Mouse (Mus musculus): ENCODE measurements at regions not wholly inside any gene's neighbourhood (a gene's known extent, or its start where the extent isn't known, plus 50 kb on each side); places are given as distances from the start of the nearest gene placed in this dataset.

DNA sequence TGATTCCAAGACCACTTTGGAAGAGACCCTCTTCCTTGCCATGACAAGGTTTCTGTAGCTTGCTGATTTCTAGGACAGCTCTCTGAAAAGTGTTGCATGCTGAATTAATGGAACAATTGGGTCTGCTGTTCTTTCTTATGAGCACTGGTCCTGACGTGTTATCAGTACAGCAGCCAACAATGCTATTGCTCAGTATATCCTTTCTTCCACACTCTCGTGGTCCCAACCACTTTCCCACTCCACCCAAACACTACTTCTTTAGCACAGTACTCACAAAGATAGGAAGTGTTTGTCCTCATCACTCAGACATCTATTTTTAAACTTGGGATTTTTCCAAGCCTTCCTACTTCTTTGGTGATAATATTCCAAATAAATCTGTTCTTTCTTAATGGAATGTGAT lies 233.2 kb upstream of the Klf6 start:
- Histone ChIP-seq H3K4me2 (ENCODE audit: low read depth) (no peak overlapping the region), H3K27me3 (ENCODE audit: insufficient read depth, low read length) (no peaks in the 10 kb centered on the region), H3K4me1 (ENCODE audit: insufficient read depth) (no peaks in the 10 kb centered on the region), H3K9ac (no peak overlapping the region), H3K9me3 (ENCODE audit: low read length) (no peaks in the 10 kb centered on the region), H3K36me3 (ENCODE audit: insufficient read depth) (no peaks in the 10 kb centered on the region), H3K4me3 (ENCODE audit: low read depth, low read length) (no peak overlapping the region), H3K27ac (ENCODE audit: low read depth, low read length) (no peak overlapping the region)
- WGBS, result 61% methylated on average over 2 of the region's 2 CpGs
- no peak for ATAC-seq
- no peak for TF ChIP-seq CTCF (IDR thresholded peaks at IDR 0.05; ENCODE audit: low read depth)
- DNase-seq, result no peak

- no peak overlapping the region for H3K4me3 ChIP-seq (ENCODE audit: low read depth, low read length)
- TF ChIP-seq CTCF (IDR thresholded peaks at IDR 0.05; ENCODE audit: low read depth), result no peak
- H3K27me3 ChIP-seq (ENCODE audit: insufficient read depth, low read length), result no peaks in the 10 kb centered on the region
- no peaks in the 10 kb centered on the region for H3K36me3 ChIP-seq (ENCODE audit: insufficient read depth)
- H3K4me1 ChIP-seq (ENCODE audit: insufficient read depth), result no peaks in the 10 kb centered on the region
- no peak overlapping the region for H3K27ac ChIP-seq (ENCODE audit: low read depth, low read length)
- ATAC-seq, result no peak
- DNase-seq, result no peak
- H3K4me2 ChIP-seq (ENCODE audit: low read depth), result no peak overlapping the region
- H3K9ac ChIP-seq, result no peak overlapping the region
- WGBS, result 82% methylated on average over 2 of the region's 2 CpGs
- no peaks in the 10 kb centered on the region for H3K9me3 ChIP-seq (ENCODE audit: low read length)
These were observed 226.3 kb upstream of the Klf6 start for GRCm38 (mm10) chr13:5634960-5635359.

- DNase-seq, result peak; percentile 36
- 57% methylated on average over 7 of the region's 7 CpGs for WGBS
- H3K27ac ChIP-seq (ENCODE audit: low read depth, low read length), result no peak overlapping the region
- H3K9ac ChIP-seq, result no peak overlapping the region
- H3K36me3 ChIP-seq (ENCODE audit: insufficient read depth), result no peaks in the 10 kb centered on the region
- no peak overlapping the region for H3K4me2 ChIP-seq (ENCODE audit: low read depth)
- peaks cover 8% of the 10 kb centered on the region; the same call in 1 of the 2 replicates for H3K4me1 ChIP-seq (ENCODE audit: insufficient read depth)
- no peak overlapping the region for H3K4me3 ChIP-seq (ENCODE audit: low read depth, low read length)
- peak; percentile 69 for ATAC-seq
- no peaks in the 10 kb centered on the region for H3K9me3 ChIP-seq (ENCODE audit: low read length)
- H3K27me3 ChIP-seq (ENCODE audit: insufficient read depth, low read length), result no peaks in the 10 kb centered on the region
- TF ChIP-seq CTCF (IDR thresholded peaks at IDR 0.05; ENCODE audit: low read depth), result no peak
These were observed 219.4 kb upstream of the Klf6 start for GRCm38 (mm10) chr13:5641743-5642510.

DNA sequence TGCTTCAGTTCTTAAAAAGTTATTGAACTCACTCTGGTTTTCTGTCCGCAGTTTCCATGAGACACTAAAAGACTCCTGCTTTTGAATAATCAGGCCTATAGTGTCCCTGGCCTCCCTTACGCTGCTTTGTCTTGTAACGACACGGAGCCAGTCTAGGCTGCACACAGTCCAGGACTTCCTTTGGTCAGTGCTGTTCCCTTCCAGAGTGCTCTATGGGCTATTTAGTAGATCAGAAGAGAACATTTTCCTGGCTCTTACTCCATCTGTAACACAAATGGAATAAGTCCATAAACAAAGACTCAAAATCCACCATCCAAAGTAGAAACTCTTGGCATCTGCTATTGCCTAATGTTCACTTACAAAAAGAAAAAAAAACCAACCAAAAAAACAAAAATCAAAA lies 213.0 kb upstream of the Klf6 start:
- Histone ChIP-seq H3K9ac (no peak overlapping the region), H3K4me3 (ENCODE audit: low read depth, low read length) (no peak overlapping the region), H3K9me3 (ENCODE audit: low read length) (no peaks in the 10 kb centered on the region), H3K4me2 (ENCODE audit: low read depth) (no peak overlapping the region), H3K27ac (ENCODE audit: low read depth, low read length) (no peak overlapping the region), H3K27me3 (ENCODE audit: insufficient read depth, low read length) (no peaks in the 10 kb centered on the region), H3K4me1 (ENCODE audit: insufficient read depth) (no peaks in the 10 kb centered on the region), H3K36me3 (ENCODE audit: insufficient read depth) (no peaks in the 10 kb centered on the region)
- ATAC-seq (no peak), DNase-seq (no peak)
- WGBS, result 68% methylated on average over 4 of the region's 4 CpGs
- no peak for TF ChIP-seq CTCF (IDR thresholded peaks at IDR 0.05; ENCODE audit: low read depth)

DNA sequence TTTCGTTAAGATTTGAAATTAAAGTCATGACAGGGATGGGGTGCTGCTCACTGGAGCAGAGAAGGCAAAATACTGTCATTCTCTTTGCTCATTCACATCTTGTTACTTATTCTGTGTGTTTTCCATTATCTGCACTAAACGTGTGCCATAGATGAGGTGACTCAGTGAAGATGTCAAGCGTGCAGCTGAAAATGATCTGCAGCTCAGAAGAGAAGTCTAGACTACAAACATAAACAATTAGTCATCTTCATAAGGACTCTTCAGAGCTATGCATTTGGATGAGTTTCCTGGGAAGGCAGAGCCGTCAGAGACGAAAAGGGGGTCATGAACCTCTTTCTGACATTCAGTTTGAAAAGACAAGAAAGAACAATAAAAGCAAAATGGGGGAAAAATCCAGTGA lies 203.7 kb upstream of the Klf6 start:
- H3K4me1 ChIP-seq (ENCODE audit: insufficient read depth), result no peaks in the 10 kb centered on the region
- H3K36me3 ChIP-seq (ENCODE audit: insufficient read depth), result no peaks in the 10 kb centered on the region
- ATAC-seq, result no peak
- H3K27me3 ChIP-seq (ENCODE audit: insufficient read depth, low read length), result no peaks in the 10 kb centered on the region
- H3K9ac ChIP-seq, result no peak overlapping the region
- no peak for TF ChIP-seq CTCF (IDR thresholded peaks at IDR 0.05; ENCODE audit: low read depth)
- no peak overlapping the region for H3K4me2 ChIP-seq (ENCODE audit: low read depth)
- H3K4me3 ChIP-seq (ENCODE audit: low read depth, low read length), result no peak overlapping the region
- no peak overlapping the region for H3K27ac ChIP-seq (ENCODE audit: low read depth, low read length)
- no peaks in the 10 kb centered on the region for H3K9me3 ChIP-seq (ENCODE audit: low read length)
- WGBS, result 35% methylated on average over 5 of the region's 5 CpGs
- DNase-seq, result no peak

DNA sequence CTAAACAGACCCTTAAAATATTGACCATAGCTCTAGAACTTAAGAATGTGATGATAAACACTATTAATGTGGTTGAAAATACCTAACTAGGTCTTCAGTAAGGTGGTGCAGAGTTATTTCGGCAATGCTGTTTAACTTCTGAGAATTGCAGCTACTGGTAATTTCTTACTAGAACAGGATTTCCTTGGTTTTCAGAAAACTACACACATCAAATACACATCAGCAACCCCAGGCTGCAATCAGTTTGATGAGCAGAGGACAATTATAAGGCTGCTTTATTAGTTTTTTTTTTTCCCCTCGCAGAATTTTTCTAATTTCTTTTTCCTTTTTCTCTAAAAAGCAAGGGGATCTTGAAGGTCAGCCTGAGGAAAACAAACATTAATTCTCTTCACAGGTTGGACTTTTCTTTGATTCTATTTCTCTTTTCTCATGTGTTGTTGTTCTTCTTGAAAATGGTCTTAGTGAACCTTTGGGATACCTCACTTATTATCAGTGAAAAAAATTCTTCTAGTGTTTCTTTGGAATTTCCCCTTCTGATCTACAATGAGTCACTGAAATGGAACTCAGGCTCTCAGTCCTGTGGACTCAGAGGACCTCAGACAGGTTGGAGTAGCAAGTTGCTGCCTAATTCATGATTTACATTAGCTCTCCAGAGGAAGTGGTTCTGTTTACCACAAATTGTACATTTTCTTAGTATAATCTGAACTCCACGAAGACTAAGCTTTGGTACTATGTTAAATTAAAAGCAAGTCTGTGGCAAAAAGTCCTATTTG lies 194.9 kb upstream of the Klf6 start:
- DNase-seq (no peak), ATAC-seq (no peak)
- Histone ChIP-seq H3K27me3 (ENCODE audit: insufficient read depth, low read length) (no peaks in the 10 kb centered on the region), H3K36me3 (ENCODE audit: insufficient read depth) (no peaks in the 10 kb centered on the region), H3K9ac (no peak overlapping the region), H3K9me3 (ENCODE audit: low read length) (no peaks in the 10 kb centered on the region), H3K4me1 (ENCODE audit: insufficient read depth) (no peaks in the 10 kb centered on the region), H3K27ac (ENCODE audit: low read depth, low read length) (no peak overlapping the region), H3K4me2 (ENCODE audit: low read depth) (no peak overlapping the region), H3K4me3 (ENCODE audit: low read depth, low read length) (no peak overlapping the region)
- 90% methylated on average over 3 of the region's 3 CpGs for WGBS
- no peak for TF ChIP-seq CTCF (IDR thresholded peaks at IDR 0.05; ENCODE audit: low read depth)

GRCm38 (mm10) chr13:5675668-5676067 lies 185.6 kb upstream of the Klf6 start:
- no peak for TF ChIP-seq CTCF (IDR thresholded peaks at IDR 0.05; ENCODE audit: low read depth)
- DNase-seq, result peak; percentile 8
- H3K9me3 ChIP-seq (ENCODE audit: low read length), result no peaks in the 10 kb centered on the region
- H3K27me3 ChIP-seq (ENCODE audit: insufficient read depth, low read length), result no peaks in the 10 kb centered on the region
- no peaks in the 10 kb centered on the region for H3K4me1 ChIP-seq (ENCODE audit: insufficient read depth)
- no peak overlapping the region for H3K4me2 ChIP-seq (ENCODE audit: low read depth)
- no peak overlapping the region for H3K4me3 ChIP-seq (ENCODE audit: low read depth, low read length)
- H3K9ac ChIP-seq, result no peak overlapping the region
- peak; percentile 69 for ATAC-seq
- no peak overlapping the region for H3K27ac ChIP-seq (ENCODE audit: low read depth, low read length)
- 14% methylated on average over 1 of the region's 1 CpGs for WGBS
- H3K36me3 ChIP-seq (ENCODE audit: insufficient read depth), result no peaks in the 10 kb centered on the region

All from forebrain, postnatal 0 days (tissue).